Mouse (Mus musculus): ENCODE results near the gene Plekhg3.

GRCm38 (mm10) chr12:76514842-76515241 is 15.8 kb upstream of the Plekhg3 start:
- TF ChIP-seq CTCF (conservative IDR thresholded peaks at IDR 0.05; ENCODE audit: insufficient read depth, insufficient read length, low read depth, low read length) (no peak), POLR2A (IDR thresholded peaks at IDR 0.05; ENCODE audit: low read depth, low read length) (no peak)

Measured in kidney, adult 2 months (tissue).